Mouse (Mus musculus): ENCODE measurements around the gene Rps6ka3.

Gene Rps6ka3

GRCm38 (mm10) chrX:159210007-159210406 is at the start of gene Rps6ka3:
Gene Rps6ka3 (plus strand): TSS chrX:159210307.
- no peak for DNase-seq (ENCODE audit: low spot score)

GRCm38 (mm10) chrX:159169200-159169599 is 40.9 kb upstream of the Rps6ka3 start:
- DNase-seq (ENCODE audit: low spot score): no peak

- DNase-seq (ENCODE audit: low spot score): no peak
Observed at GRCm38 (mm10) chrX:159171579-159171978, 38.5 kb upstream of the Rps6ka3 start.

- DNase-seq (ENCODE audit: low spot score): no peak
Observed at GRCm38 (mm10) chrX:159191581-159191980, 18.5 kb upstream of the Rps6ka3 start.

GRCm38 (mm10) chrX:159199495-159199894 is 10.6 kb upstream of the Rps6ka3 start:
- DNase-seq (ENCODE audit: low spot score): no peak

- DNase-seq (ENCODE audit: low spot score): no peak
Observed at GRCm38 (mm10) chrX:159200101-159200500, 10.0 kb upstream of the Rps6ka3 start.

GRCm38 (mm10) chrX:159210892-159211583 is 931 bp downstream of the Rps6ka3 start:
- DNase-seq (ENCODE audit: low spot score): no peak

GRCm38 (mm10) chrX:159215253-159215652 is 5.1 kb downstream of the Rps6ka3 start:
- DNase-seq (ENCODE audit: low spot score): no peak

GRCm38 (mm10) chrX:159222474-159222873 is 12.4 kb downstream of the Rps6ka3 start:
- DNase-seq (ENCODE audit: low spot score): no peak

- no peak for DNase-seq (ENCODE audit: low spot score)
Observed at GRCm38 (mm10) chrX:159237275-159237674, 27.2 kb downstream of the Rps6ka3 start.

GRCm38 (mm10) chrX:159254001-159254884 is 44.1 kb downstream of the Rps6ka3 start:
- peak; percentile 35 for DNase-seq (ENCODE audit: low spot score)

GRCm38 (mm10) chrX:159255123-159255978 is 45.2 kb downstream of the Rps6ka3 start:
- peak; percentile 86 for DNase-seq (ENCODE audit: low spot score)

GRCm38 (mm10) chrX:159256040-159256852 is 46.1 kb downstream of the Rps6ka3 start:
- no peak for DNase-seq (ENCODE audit: low spot score)

- DNase-seq (ENCODE audit: low spot score): peak; percentile 24
Observed at GRCm38 (mm10) chrX:159256921-159257421, 46.9 kb downstream of the Rps6ka3 start.

- no peak for DNase-seq (ENCODE audit: low spot score)
Observed at GRCm38 (mm10) chrX:159264681-159265080, 54.6 kb downstream of the Rps6ka3 start.

- no peak for DNase-seq (ENCODE audit: low spot score)
Observed at GRCm38 (mm10) chrX:159269072-159269471, 59.0 kb downstream of the Rps6ka3 start.

- DNase-seq (ENCODE audit: low spot score): no peak
Observed at GRCm38 (mm10) chrX:159286765-159287164, 76.7 kb downstream of the Rps6ka3 start.

GRCm38 (mm10) chrX:159295879-159296278 is 85.8 kb downstream of the Rps6ka3 start:
- DNase-seq (ENCODE audit: low spot score): no peak

GRCm38 (mm10) chrX:159302349-159303311 is 92.5 kb downstream of the Rps6ka3 start:
- DNase-seq (ENCODE audit: low spot score): no peak

- no peak for DNase-seq (ENCODE audit: low spot score)
Observed at GRCm38 (mm10) chrX:159315293-159315692, 105.2 kb downstream of the Rps6ka3 start.
